Mouse (Mus musculus): Measurements from ENCODE around the gene Flot1.

DNA sequence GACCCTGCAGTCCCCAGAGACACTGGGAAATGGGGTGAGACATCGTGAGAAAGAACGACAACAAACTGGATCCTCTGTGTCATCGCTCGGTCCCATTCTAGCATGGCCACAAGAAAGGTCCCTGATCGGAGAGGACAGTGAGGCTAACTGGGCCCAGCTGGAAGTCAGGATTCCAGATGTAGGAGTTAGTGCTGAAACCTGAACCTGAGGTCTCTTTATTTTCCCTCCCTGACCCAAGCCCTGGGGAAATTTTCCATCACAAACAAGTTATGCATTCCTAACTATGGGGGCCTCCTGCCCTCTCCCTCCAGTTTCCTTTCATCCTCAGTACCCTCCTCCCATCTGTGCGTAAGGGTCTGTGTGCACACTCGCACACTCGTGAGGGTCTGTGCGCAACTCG is 5.8 kb upstream of the Flot1 start:
- TF ChIP-seq CTCF (conservative IDR thresholded peaks at IDR 0.05; ENCODE audit: low read length) (no peak), NANOG (IDR thresholded peaks at IDR 0.05; ENCODE audit: borderline replicate concordance, low read length) (no peak)

Data from E14TG2a.4 (cell line).